Mouse (Mus musculus): ENCODE measurements around the gene Ctbs.

DNA sequence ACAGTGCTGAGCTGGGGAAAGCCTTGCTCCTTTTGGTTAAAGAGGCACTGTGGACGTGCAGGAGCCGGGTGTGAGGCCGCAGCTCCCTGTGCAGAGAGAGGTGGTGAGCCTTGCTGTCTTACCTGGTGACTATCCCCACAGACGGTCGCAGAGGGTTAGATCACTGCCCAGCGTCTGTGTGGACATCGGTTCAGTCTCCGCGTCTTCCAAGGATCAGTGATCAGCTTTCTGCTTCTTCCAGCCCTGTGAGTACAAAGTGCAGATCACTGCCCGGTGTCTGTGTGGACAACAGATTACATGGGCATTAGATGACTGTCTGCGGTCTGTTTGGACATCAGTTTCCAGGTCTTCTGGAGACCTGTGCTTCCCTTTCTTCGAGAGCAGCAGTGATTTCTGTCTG, 35.0 kb upstream of the Ctbs start:
- TF ChIP-seq CTCF (IDR thresholded peaks at IDR 0.05; ENCODE audit: insufficient read depth, low read depth, low read length) (no peak), POLR2A (IDR thresholded peaks at IDR 0.05; ENCODE audit: insufficient read depth, low read depth, low read length) (no peak)

Measured in olfactory bulb, adult 2 months (tissue).